In genomic region chr3:38014768-38015167, GRCm38 (mm10) we compare ENCODE assay signal across 14 mouse cellular contexts.
DNase-seq lines count a peak whose midpoint lies in the region; ATAC-seq lines count a peak whose summit lies in the region.
"Had no signal": no experiment of that assay in that cellular context is flagged by ENCODE, and none has a peak within 500 bp of the region (broad histone marks: within the 10 kb centered on the region; RNA-seq: fewer than 3 reads in every experiment).

No protein-coding gene starts in this region.

- H3K4me1 ChIP-seq in limb, embryonic 12.5 days (replicated peaks): peaks cover 17% of the 10 kb centered on the region
- H3K4me1 ChIP-seq in limb, embryonic 10.5 days: peaks cover 15% of the 10 kb centered on the region
- H3K4me1 ChIP-seq in embryonic facial prominence, embryonic 15.5 days: peaks cover 15% of the 10 kb centered on the region
- peaks cover 13% of the 10 kb centered on the region for H3K4me1 ChIP-seq in limb, embryonic 15.5 days

- H3K27ac ChIP-seq in limb, embryonic 12.5 days: peak overlapping the region; percentile 41
- no peak overlapping the region for H3K27ac ChIP-seq in limb, embryonic 10.5 days
- peak overlapping the region; percentile 70 for H3K27ac ChIP-seq in embryonic facial prominence, embryonic 15.5 days (replicated peaks)
- peak overlapping the region; percentile 77 for H3K27ac ChIP-seq in limb, embryonic 15.5 days

- DNase-seq in heart, adult 11 months: peak; percentile 86
- no peak for DNase-seq in heart, adult 18-20 months
- DNase-seq in limb, embryonic 10.5 days (ENCODE audit: low spot score): no peak
- no peak for DNase-seq in cerebellum, postnatal 25 days
- DNase-seq: adrenal gland, postnatal 25 days; cerebellum, postnatal 14 days; heart, postnatal 4 days; kidney, adult 9 months; thymus, adult 18-20 months had no signal

- 23% methylated on average over 1 of the region's 1 CpGs for WGBS in limb, embryonic 12.5 days
- 45% methylated on average over 1 of the region's 1 CpGs for WGBS in limb, embryonic 10.5 days
- 46% methylated on average over 1 of the region's 1 CpGs for WGBS in embryonic facial prominence, embryonic 15.5 days
- WGBS in limb, embryonic 15.5 days: 33% methylated on average over 1 of the region's 1 CpGs

- ATAC-seq in limb, embryonic 12.5 days (ENCODE audit: insufficient number of reproducible peaks, insufficient read depth, low FRiP score, low TSS enrichment, low read depth): peak; percentile 78; the same call in 1 of the 2 replicates
- ATAC-seq in embryonic facial prominence, embryonic 15.5 days (ENCODE audit: insufficient number of reproducible peaks, low FRiP score, low TSS enrichment, low read depth): peak; percentile 71
- ATAC-seq in limb, embryonic 15.5 days (ENCODE audit: insufficient number of reproducible peaks, low FRiP score, low TSS enrichment, low read depth): no peak
- ATAC-seq: CD4-positive, CD25-positive, alpha-beta regulatory T cell, adult 4 months had no signal

- H3K36me3 ChIP-seq in limb, embryonic 12.5 days: no peaks in the 10 kb centered on the region
- no peaks in the 10 kb centered on the region for H3K36me3 ChIP-seq in limb, embryonic 10.5 days
- H3K36me3 ChIP-seq in embryonic facial prominence, embryonic 15.5 days: no peaks in the 10 kb centered on the region
- H3K36me3 ChIP-seq in limb, embryonic 15.5 days: no peaks in the 10 kb centered on the region

- no peaks in the 10 kb centered on the region for H3K27me3 ChIP-seq in limb, embryonic 12.5 days
- no peaks in the 10 kb centered on the region for H3K27me3 ChIP-seq in limb, embryonic 10.5 days (ENCODE audit: low read depth, poor library complexity, severe bottlenecking)
- H3K27me3 ChIP-seq in embryonic facial prominence, embryonic 15.5 days: no peaks in the 10 kb centered on the region
- no peaks in the 10 kb centered on the region for H3K27me3 ChIP-seq in limb, embryonic 15.5 days

- H3K4me3 ChIP-seq in limb, embryonic 12.5 days (replicated peaks): no peak overlapping the region
- no peak overlapping the region for H3K4me3 ChIP-seq in limb, embryonic 10.5 days
- H3K4me3 ChIP-seq in embryonic facial prominence, embryonic 15.5 days (replicated peaks): no peak overlapping the region
- H3K4me3 ChIP-seq in limb, embryonic 15.5 days: no peak overlapping the region

- 0 out of 2 replicates have a peak, but pooled peaks cover 5% of the 10 kb centered on the region for H3K9me3 ChIP-seq in limb, embryonic 12.5 days
- H3K9me3 ChIP-seq in limb, embryonic 10.5 days (replicated peaks): no peaks in the 10 kb centered on the region
- H3K9me3 ChIP-seq in embryonic facial prominence, embryonic 15.5 days (replicated peaks): no peaks in the 10 kb centered on the region
- 0 out of 2 replicates have a peak, but pooled peaks cover 5% of the 10 kb centered on the region for H3K9me3 ChIP-seq in limb, embryonic 15.5 days

- no peak overlapping the region for H3K4me2 ChIP-seq in limb, embryonic 12.5 days
- H3K4me2 ChIP-seq in embryonic facial prominence, embryonic 15.5 days (replicated peaks): no peak overlapping the region
- H3K4me2 ChIP-seq in limb, embryonic 15.5 days: no peak overlapping the region
- H3K4me2 ChIP-seq: liver, embryonic 11.5 days had no signal

- no peak overlapping the region for H3K9ac ChIP-seq in limb, embryonic 12.5 days (replicated peaks)
- no peak overlapping the region for H3K9ac ChIP-seq in embryonic facial prominence, embryonic 15.5 days
- no peak overlapping the region for H3K9ac ChIP-seq in limb, embryonic 15.5 days
